Mouse (Mus musculus): ENCODE measurements around the gene Polr3gl.
"Not testable (repeated sequence)": the region's sequence is repeated elsewhere in the genome, so short reads cannot be mapped to it uniquely, and the experiment has no call there.

The Polr3gl gene

DNA sequence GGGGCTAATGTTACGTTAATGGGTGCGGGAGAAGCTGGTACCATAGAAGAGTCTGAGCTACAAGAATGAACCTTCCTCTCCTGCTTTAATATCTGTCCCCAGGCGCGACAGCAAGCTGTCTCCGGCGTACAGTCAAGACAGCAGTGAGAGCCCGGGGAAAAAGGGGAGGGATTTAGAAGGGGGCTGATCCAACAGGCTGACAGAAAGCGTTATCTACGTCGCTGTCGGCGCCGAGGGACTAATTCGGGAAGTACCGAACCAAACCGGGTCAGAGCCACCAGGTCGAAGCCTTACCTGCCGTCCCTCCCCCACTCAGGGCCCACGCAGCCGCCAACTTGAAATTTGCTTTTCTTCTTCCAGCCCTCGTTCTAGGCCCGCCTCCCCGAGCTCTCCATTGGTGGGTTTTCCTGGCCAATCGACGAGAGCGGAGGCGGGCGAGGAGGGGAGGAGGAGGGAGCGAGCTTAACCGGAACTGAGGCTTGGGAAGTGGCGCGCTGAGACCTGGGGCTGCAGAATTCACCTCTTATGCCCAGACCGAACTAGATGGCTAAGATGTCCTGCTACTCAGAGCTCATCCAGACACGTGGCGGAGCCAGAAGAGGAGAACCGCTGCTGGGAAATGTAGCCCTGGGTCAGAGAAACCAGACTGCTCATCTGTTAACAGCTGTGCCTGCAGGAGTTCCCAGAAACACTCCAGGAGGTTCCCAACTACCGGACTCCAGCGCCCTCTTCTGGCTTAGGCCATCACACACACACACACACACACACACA is at the start of gene Polr3gl:
Gene Polr3gl (minus strand): TSS at position 392 of the 771 bp plus-strand sequence.
- CTCF ChIA-PET = interaction anchor here (0.6 to 0.8 kb wide), 3 partner anchors 22 to 738 kb away, joined by 3 to 11 read pairs (median 7); partner anchors contain the start of gene Prpf3

DNA sequence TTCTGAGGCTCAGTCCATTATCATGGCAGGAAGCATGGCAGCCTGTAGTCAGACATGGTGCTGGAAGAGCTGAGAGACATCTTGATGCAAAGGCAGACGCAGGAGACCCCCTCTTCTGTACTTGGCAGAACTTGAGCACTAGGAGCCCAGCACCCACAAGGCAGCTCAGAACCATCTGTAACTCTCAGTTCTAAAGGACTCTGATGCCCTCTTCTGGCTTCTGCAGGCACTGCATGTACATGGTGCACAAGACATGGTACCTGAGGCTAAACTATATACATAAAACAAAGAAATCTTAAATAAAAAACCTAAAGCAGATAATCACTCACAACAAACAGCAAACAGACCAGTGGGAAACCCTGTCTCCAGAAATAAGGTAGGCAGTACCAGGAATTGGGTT is 45.2 kb upstream of the Polr3gl start:
- CTCF ChIA-PET = interaction anchor here (1.4 kb wide), 1 partner anchor 94 kb away, joined by 7 read pairs; no protein-coding TSS in a partner anchor

DNA sequence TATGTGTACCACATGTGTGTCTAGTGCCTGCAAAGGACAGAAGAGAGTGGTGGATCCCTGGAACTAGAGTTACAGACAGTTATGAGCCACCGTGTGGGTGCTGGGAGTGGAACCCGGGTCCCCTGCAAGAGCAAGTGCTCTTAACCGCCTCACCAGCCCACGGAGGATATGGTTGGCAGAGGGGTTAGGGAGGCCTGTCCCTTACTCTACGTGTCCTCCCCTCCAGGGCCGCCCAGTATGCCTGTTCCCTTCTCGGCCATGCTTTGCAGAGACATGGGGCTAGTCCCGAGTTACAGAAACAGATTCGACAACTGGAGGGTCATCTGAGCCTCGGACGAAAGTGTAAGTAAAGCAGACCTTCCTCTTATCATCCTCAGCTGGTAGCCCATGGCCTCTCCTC is 42.5 kb upstream of the Polr3gl start:
- CTCF ChIA-PET = no interaction called here

DNA sequence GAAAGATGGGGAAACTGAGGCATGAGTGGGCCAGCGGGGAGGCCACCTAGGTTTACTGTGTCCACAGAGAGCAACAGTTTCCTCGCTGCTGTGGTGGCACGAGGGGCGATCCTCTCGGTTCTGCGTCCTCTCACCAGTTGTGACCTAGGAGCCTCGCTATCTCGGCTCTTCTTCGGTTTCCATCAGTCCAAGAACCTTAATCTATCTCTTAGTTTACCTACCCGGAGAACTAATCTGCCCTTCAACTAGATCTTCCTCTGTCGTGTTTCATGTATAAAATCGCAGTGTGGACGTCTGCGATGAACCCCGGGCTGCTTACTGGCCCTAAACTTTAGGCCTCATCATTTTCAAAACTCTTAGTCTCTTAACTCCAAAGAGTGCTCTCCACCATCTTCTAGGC is 41.9 kb upstream of the Polr3gl start:
- CTCF ChIA-PET = interaction anchor here (0.7 kb wide), 1 partner anchor 728 kb away, joined by 3 read pairs; no protein-coding TSS in a partner anchor

DNA sequence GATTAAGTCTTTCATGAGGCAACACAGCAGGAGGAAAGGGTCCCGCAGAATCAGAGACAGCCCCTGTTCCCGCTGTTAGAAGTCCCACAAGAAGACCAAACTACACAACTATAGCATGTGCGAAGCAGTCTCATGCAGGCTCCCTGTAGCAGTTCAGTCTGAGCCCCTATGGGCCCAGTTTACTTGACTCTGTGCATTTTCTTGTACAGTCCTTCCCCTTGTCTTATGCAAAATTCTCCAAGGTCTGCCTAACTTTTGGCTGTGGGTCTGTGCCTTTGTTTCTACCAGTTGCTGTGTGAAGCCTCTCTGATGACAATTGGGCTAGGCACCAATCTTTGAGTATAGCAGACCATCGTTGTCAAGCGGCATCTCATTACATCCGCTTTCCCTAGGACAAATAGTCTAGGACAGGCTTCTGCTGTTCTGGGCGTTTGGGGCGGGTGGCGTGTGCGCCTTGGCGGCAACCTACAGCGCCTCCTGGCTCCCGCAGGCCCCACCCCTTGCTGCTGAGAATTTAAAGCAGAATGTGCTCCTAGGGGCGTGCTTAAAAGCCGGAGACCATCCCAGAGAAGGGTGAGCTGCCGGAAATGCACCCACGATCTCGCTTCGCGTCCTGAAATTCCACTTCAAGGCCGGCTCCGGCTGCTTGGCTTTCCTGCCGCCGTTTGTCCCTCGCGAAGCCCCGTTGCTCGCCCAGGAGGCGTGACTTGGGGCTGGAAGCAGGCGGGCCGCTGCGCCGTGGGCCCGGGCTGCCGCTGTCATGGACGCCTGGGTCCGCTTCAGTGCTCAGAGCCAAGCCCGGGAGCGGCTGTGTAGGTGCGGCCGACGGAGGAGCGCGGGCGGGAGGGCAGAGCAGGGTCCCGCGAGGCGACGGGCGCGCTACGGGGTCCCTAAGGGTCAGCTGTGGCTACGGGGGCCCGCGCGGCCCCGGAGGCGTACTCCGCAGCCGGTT is 41.2 kb upstream of the Polr3gl start, which contains the start of the genes Pex11b and Gm42957:
Gene Pex11b (plus strand): TSS at position 449 of the 952 bp plus-strand sequence.
Gene Gm42957 (plus strand): TSS at position 547 of the 952 bp plus-strand sequence.
- CTCF ChIA-PET = interaction anchor here (0.7 kb wide), 1 partner anchor 727 kb away, joined by 3 read pairs; no protein-coding TSS in a partner anchor

DNA sequence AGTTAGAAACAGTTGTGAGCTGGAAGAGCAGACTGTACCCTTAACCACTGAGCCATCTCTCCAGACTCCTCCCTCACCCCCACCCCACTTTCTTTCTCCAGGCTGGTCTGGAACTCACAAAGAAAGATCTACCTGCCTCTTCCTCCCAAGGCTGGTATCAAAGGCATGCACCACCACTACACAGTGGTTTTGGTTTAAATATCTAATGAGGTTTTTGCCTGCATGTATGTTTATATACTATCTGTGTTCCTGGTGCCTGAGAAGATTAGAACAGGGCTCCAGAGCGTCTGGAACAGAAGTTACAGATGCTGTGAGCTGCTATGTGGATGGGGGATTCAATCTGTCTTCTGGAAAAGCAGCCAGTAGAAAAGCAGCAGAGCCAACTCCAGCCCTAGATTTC is 40.0 kb upstream of the Polr3gl start:
- CTCF ChIA-PET = interaction anchor here (0.6 kb wide), 1 partner anchor 109 kb away, joined by 3 read pairs; the partner anchor contains the start of gene Hfe2

DNA sequence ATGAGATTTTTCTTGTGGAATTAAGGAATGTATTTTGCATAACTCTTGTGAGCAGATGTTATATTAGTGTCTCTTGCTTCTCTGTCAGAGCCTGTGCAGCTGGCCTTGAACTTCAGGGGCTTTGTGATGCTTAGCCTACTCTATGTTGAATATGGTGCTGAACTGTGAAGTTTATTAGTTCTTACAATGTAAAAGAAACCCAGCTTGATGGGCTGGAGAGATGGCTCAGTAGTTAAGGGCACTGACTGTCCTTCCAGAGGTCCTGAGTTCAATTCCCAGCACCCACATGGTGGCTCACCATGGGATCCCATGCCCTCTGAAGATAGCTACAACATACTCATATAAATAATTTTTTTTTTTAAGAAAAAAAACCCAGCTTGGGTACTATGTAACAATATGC is 38.1 kb upstream of the Polr3gl start:
- CTCF ChIA-PET = interaction anchor here (0.7 kb wide), 1 partner anchor 73 kb away, joined by 14 read pairs; no protein-coding TSS in a partner anchor

DNA sequence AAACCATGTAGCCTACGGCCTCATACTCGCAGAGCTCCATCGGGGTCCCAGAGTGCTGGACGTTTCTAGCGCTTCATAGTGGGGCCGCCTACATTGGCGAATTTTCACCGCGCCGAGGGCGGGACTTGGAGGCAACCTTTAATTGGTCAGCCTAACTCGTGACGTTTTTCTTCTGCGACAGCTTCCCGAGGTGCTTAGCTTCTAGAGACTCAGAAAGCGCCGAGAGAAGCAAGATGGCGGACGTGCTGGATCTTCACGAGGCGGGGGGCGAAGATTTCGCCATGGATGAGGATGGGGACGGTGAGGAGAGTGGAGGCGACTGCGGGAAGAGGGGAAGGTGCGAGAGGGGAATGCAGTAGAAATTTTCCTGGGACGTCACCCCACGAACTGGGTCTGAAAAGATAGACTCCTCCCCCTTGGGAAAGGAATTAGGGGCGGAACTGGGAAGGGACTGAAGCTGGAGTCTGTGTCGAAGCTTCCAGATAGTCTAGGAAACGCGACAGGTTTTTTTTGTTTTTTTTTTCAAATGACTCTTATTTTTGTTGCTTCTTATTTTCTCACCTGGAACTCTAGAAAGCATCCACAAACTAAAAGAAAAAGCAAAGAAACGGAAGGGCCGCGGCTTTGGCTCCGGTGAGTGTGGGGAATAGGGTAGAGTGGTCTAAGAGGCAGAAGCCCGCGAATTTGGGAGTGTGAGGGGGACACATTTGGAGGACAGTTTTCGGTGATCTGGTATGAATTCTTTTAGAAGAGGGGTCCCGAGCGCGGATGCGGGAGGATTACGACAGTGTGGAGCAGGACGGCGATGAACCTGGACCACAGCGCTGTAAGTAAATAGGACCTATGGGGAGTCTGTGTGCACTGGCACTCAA is 36.0 kb upstream of the Polr3gl start, which contains the start of gene Rbm8a:
Gene Rbm8a (plus strand): TSS at position 205 of the 872 bp plus-strand sequence.
- CTCF ChIA-PET = interaction anchor here (0.7 to 1.0 kb wide), 3 partner anchors 33 to 71 kb away, joined by 3 read pairs; no protein-coding TSS in a partner anchor

DNA sequence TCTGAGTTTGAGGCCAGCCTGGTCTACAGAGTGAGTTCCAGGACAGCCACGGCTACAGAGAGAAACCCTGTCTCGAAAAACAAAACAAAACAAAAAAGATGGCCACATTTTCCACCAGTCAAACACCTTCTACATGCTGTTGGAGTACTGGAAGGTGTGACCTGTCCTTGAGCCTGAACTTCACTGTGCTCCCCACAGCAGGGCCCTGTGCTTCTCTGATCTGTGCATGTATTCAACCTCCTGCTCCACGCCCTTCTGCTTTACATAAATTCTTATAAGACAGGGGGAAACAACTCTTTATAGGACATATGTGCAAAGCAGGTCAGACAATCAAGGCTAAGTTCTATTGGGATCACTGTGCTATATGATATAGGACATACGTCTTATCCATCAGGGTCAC is 29.2 kb upstream of the Polr3gl start:
- CTCF ChIA-PET = no interaction called here

DNA sequence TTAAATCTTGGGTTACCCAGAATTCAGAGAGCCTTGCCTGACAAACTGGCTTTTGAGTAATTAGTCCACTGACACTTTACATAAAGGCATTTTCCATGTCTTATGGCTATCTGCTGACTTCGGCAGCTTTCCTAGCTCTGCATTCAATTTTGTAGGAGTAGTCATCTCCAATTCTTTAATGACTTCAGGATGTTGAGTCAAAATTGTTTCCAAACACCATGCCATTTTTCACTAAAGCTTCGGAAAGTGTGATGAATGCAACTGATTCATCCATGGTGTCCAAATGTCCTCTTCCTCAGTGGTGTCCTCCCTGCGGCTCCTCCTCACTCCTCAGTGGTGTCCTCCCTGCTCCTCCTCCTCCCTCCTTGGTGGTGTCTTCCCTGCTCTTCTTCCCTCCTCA is 24.0 kb upstream of the Polr3gl start:
- CTCF ChIA-PET = no interaction called here

DNA sequence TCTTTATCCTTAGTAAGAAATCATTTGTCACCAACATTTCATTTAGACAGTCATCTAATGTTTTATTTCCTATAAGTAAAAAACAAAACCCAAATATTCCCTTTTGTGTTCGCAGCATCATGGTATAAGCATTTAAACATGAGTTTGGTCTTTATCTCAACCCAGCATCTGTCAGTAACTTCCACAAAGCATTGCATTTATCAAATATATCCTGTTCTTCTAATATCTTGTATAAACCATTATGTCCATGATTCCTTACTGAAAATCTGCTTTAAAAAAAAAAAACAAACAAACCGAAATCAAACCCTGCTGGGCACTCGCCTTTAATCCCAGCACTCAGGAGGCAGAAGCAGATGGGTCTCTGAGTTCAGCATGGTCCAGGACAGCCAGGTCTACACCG is 12.6 kb upstream of the Polr3gl start:
- CTCF ChIA-PET = no interaction called here

DNA sequence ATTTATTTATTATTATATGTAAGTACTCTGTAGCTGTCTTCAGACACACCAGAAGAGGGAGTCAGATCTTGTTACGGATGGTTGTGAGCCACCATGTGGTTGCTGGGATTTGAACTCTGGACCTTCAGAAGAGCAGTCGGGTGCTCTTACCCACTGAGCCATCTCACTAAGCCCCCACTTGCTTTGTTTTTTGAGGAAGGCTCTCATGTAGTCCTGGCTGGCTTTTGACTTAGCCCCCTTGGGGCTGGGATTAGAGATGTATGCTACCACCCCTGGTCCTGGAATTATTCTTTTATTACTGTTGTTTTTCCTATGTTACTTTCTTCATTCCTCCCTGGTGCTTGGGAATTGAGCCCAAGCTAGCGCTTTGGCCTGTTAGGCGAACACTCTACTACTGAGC is 12.0 kb upstream of the Polr3gl start:
- CTCF ChIA-PET = not testable (repeated sequence)

DNA sequence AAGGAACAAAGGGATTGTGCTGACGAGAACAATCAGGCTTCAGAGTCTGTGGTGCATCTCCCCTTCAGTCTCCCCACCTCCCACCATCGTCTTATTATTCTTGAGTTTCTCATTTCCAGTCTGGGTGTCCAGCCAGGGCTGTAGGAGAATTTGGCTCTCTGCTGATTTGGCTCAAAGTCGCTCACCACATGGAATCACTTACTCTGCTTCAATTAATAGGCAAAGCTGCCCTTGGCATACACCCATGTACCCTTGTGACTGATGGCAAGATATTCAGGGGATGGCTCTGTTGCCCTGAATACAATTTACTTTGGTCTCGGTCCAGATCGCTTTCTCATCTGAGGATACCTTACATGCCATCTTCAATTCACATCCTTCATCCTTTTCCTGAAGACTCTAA is 9.3 kb upstream of the Polr3gl start:
- CTCF ChIA-PET = no interaction called here

DNA sequence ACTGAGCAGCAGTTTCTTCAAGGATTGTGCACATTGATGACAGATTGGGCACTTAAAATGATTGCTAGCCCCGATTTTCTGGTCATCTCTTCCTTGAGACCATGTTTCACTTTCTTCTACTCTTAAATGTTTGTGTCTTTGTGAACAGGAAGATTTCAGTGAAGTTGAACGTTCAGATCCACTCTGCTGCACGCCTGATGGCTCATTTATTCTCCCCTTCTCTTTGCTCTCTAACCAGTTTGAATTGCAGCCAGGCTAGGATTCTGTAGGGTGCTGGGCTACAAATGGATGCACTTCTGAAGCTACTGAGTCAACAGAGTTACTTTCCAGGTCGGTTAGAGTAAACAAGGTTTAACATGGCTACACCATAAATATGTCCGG is 8.7 kb upstream of the Polr3gl start:
- CTCF ChIA-PET = interaction anchor here (1.1 kb wide), 1 partner anchor 22 kb away, joined by 3 read pairs; no protein-coding TSS in a partner anchor

DNA sequence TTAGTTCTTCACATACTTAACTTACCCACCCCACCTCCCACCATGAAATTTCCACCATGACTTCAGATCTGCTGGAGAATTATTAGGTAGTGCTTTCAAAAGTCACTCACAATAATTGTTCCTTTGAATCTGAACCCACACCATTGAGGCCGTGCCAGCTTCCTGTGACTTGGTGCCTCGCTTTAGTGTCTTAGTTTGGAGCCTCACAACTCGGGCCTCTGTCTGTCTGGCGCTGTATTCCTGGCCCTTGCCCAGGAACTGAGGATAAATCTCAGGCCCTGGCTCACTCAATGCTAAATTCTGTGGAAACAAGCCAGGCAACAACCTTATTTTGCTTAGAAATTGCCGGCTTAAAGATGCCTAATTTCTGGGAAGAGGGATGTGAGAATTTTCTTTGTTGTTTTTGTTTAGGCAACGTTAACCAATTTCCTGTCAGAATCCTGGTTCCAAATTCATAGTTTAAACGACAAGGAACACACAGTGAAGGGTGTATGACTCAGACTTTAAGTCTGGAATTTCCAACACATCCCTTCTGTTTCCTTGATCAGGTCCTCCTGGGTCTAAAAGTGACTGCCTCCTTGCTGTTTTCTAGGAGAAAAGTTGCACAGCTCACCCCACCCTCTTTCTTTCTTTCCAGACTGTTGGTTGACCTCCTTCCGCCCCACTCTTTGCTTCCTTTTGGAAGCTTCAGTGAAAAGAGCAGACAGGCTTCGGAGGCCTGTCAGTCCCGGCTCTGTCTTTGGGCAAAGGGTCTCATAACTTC is 8.1 kb upstream of the Polr3gl start:
- CTCF ChIA-PET = interaction anchor here (0.6 to 1.1 kb wide), 2 partner anchors 21 to 533 kb away, joined by 3 read pairs; no protein-coding TSS in a partner anchor

DNA sequence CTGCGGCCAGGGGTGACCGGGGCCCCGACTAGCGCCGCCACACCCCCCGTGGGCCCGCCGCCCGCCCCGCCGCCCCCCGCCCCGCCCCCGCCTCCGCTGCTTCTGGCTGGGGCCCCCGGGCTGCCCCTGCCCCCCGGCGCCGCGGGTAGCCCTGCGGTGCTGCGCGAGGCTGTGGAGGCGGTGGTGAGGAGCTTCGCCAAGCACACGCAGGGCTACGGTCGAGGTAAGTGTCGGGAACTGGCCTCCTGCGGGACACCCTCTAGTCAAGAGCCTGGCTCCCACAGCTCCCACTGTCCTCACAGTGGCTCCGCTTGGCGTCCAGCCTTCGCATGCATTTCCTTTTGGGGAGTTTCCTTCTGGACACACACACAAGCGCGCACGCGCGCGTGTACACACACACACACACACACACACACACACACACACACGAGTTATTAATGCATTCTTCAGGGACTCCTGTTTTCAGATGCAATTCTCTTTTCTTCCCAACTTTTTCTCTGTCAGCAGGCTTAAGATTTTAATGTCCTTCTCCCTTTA is 7.3 kb upstream of the Polr3gl start:
- CTCF ChIA-PET = interaction anchor here (0.6 kb wide), 1 partner anchor 532 kb away, joined by 3 read pairs; no protein-coding TSS in a partner anchor

DNA sequence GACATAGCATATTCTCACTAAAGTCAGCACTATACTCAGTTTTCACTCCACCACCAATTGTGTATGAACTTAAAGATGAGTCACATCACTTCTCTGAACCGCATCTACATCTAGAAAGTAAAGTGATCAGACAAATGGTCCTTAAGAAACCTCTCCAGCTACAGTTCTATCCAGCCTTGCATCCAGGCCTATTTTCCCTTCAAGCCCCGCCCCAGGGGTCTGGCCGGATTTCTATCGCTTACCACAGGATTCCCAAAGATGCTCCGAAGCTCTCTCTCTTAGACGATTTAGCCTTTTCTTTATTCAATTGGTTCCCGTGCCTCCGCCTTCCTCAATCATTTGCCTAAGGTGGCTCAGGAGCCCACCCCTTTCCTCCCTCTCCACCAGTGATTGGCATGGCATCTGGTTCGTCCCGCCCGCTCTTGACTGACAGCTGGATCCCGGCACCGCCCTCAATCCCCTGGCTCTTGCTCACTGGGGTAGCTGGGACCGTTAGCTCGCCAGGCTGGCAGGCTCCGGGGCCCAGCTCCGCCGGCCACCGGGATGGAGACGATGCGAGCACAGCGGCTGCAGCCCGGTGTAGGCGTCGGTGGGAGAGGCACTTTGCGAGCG is 6.8 kb upstream of the Polr3gl start, which contains the start of gene Lix1l:
Gene Lix1l (plus strand): TSS at position 511 of the 612 bp plus-strand sequence.
- CTCF ChIA-PET = no interaction called here

DNA sequence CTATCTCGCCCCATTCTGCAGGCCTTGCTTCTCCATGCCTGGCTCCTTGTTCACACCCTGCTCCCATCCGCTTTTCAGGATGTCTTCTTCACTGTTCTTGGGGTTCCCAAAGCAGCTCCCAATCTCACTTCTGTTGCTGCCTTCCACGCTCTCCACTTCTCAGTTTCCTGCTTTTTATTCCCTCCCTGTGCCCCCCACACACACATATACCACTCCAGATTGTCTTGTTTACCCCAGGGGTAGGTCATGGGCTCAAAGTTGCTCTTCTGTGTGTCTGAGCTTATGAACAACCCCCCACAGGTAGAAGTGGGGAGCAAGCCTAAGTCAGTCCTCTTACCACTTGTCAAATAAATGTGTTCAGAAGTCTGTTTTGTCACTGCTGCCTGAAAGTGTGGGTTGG is 5.4 kb upstream of the Polr3gl start:
- CTCF ChIA-PET = interaction anchor here (0.6 kb wide), 1 partner anchor 25 kb away, joined by 3 read pairs; no protein-coding TSS in a partner anchor

DNA sequence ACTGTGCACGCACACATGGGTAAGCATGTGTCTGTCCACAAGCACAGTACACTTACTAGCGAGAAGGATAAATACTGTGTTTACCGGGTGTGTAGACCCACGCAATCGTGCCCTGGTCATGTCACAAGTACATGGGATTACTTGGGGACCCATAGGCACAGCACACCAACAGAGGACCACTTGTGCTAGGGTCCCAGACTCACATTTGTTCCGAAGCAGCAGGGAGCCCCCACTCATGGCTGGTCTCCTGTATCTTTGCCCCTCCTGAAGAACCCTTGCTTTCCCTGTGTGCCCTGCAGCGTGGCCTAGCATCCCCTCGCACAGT is 5.0 kb upstream of the Polr3gl start:
- CTCF ChIA-PET = interaction anchor here (0.6 kb wide), 1 partner anchor 26 kb away, joined by 3 read pairs; no protein-coding TSS in a partner anchor

Data from spleen, embryonic (tissue).